Mouse (Mus musculus) ES-Bruce4 (cell line): Measurements from ENCODE around the gene Zfp786.

ENCODE experiments used
- CTCF ChIP-seq: IDR thresholded peaks from one replicate; pipeline ENCODE4 v1.8.1; 2011; ENCODE audit warnings: low read depth, low read length
- EP300 ChIP-seq: IDR thresholded peaks from 2 replicates; pipeline ENCODE4 v1.6.1; 2011; ENCODE audit warnings: low read depth, low read length; ENCODE audit not compliant: insufficient read depth
- POLR2A ChIP-seq: IDR thresholded peaks from one replicate; pipeline ENCODE4 v1.8.1; 2011; ENCODE audit warnings: low read length; ENCODE audit not compliant: insufficient read depth

DNA sequence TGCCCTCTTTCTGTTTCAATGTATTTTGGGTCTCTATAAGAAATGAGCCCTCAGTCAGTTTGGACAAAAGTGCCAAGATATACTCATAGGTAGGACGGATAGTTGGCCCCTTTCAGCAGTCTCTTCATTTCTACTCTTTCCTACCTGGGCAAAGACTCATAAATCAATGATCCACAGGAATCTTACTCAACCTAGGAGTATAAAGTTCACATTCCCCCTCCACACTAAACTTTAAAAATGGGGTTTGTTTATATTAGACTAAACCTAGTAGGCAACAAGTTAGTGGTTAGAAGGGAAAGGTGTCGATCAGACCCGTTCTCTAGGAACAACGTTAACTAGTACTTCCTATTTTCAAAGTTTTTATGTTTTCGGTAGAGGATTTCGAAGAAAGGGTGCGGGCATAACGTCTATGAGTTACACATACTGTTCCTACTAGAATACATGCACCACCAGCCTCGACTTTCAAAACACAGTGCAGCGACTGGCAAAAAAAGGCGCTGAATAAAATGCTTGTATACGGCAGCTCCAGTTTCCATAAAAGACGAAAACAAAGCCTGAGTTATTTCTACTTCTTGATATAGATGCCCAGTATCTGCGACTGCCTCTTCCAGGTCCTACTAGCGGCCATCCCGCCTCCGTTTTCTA is 18.3 kb downstream of the Zfp786 start:
- no peak for TF ChIP-seq EP300
- TF ChIP-seq CTCF = no peak
- no peak for TF ChIP-seq POLR2A
